Mouse (Mus musculus) thymus, adult 2 months (tissue): Measurements from ENCODE around the gene Ddx25. TPM values are rescaled to one million over a fixed set of nuclear protein-coding genes. Genes with fewer than 3 reads are reported as not detected.
A peak's percentile ranks its signal among the peaks of the same experiment; 100 is the strongest.

ENCODE experiments used
- DNase-seq: peaks from one replicate; pipeline ENCODE4 v3.0.0; 2021
- H3K27ac ChIP-seq: fragments of 200-500 bp; 2 replicates; pipeline ENCODE4 v1.5.1; 2012; ENCODE audit warnings: low read length, control low read depth; ENCODE audit not compliant: control insufficient read depth, insufficient read depth
- H3K27me3 ChIP-seq: fragments of 200-500 bp; 2 replicates; pipeline ENCODE4 v1.6.1; 2012; ENCODE audit warnings: mild to moderate bottlenecking, low read length, moderate library complexity, mixed read lengths; ENCODE audit not compliant: control insufficient read depth, insufficient read depth
- H3K36me3 ChIP-seq: fragments of 200-500 bp; 2 replicates; pipeline ENCODE4 v1.6.1; 2012; ENCODE audit warnings: mild to moderate bottlenecking, low read length, moderate library complexity; ENCODE audit not compliant: control insufficient read depth, insufficient read depth
- H3K4me1 ChIP-seq: fragments of 200-500 bp; replicated peaks from 2 replicates; pipeline ENCODE4 v1.6.1; 2012; ENCODE audit warnings: low read length; ENCODE audit not compliant: control insufficient read depth, insufficient read depth
- H3K4me3 ChIP-seq: fragments of 200-500 bp; 2 replicates; pipeline ENCODE4 v1.5.1; 2012; ENCODE audit warnings: mild to moderate bottlenecking, low read length, control low read depth, moderate library complexity; ENCODE audit not compliant: control insufficient read depth, insufficient read depth
- CTCF ChIP-seq: fragments of 200-500 bp; IDR thresholded peaks from 2 replicates; pipeline ENCODE4 v1.5.1; 2012; ENCODE audit warnings: mild to moderate bottlenecking, control low read depth, low read length, moderate library complexity, borderline replicate concordance; ENCODE audit not compliant: control insufficient read depth, poor library complexity, insufficient read depth; ENCODE audit errors: extremely low read depth
- POLR2A ChIP-seq: fragments of 200-500 bp; IDR thresholded peaks from 2 replicates; pipeline ENCODE4 v1.6.1; 2012; ENCODE audit warnings: mild to moderate bottlenecking, low read length, control low read depth, moderate library complexity; ENCODE audit not compliant: control insufficient read depth, poor library complexity, insufficient read depth; ENCODE audit errors: extremely low read depth
- WGBS: fragments of 180-500 bp; shearing (Covaris S2); methylation state at CpG from one replicate; pipeline ENCODE4 v1.1.7; 2018; 5-methylcytosine and 5-hydroxymethylcytosine counted together
- polyA plus RNA-seq: library from polyadenylated mRNA; depleted of rRNA; stranded (reverse); fragments of >200 nt; gene quantifications from 2 replicates; pipeline ENCODE4 v1.2.3, GENCODE M21; 2012

Gene Ddx25
- polyA plus RNA-seq, 1 experiment: 0.03 TPM

DNA sequence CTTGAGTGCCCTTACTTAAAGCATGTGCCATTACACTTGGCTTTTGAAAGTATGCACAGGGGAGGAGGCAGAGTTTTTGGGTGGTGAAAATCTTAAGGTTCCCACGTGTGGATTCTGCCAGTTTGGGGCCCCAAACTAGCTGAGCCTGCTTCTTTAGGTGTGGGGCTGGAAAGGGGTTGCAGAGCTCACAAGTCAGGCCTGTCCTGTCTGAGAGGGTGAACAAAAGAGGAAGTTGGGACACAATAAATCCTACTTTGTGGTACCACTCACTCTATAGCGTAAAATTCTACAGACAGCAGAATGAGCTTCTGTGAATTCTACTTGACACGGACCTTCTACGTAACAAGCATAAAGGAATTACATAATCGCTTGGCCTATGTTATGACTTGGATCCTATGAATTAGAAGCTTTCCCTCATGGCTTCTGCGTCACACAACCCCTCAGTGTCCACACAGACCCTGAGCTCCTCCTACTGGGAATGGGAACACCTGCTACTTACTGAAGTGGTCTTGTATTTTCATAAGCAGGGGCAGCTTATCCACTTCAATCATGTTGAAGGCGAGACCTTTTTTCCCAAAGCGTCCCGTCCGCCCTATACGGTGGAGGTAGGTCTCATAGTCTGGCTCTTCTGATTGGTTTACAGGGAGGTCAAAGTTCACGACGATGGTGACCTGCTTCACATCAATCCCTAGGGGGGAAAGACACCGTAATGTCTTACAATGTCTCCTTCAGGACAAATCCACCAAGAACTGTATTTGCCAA, 15.0 kb downstream of the Ddx25 start:
- 77% methylated on average over 14 of the region's 14 CpGs for WGBS
- TF ChIP-seq CTCF: no peak
- no peak for TF ChIP-seq POLR2A

DNA sequence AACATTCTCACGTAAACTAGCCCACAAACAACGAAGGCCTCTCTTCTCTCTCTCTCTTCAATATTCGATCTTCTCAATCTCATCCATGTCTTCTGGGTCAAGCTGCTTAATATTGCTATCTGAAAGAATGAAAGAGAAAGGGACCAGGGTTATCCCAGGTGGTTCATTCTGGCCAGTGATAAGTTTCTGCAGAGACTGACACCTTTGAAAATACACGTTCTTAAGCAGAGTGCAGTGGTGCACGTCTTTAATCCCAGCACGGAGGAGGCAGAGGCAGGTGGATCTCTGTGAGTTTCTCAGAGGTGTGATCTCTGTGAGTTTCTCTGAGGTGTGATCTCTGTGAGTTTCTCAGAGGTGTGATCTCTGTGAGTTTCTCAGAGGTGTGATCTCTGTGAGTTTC, 16.4 kb downstream of the Ddx25 start:
- TF ChIP-seq POLR2A (no peak), CTCF (no peak)
- Histone ChIP-seq H3K27me3 (no peaks in the 10 kb centered on the region), H3K4me3 (no peak overlapping the region), H3K36me3 (no peaks in the 10 kb centered on the region), H3K27ac (no peak overlapping the region), H3K4me1 (0 out of 2 replicates have a peak, but pooled peaks cover 2% of the 10 kb centered on the region)
- no peak for DNase-seq
- 83% methylated on average over 6 of the region's 6 CpGs for WGBS

More for the DNA sequence above, 15.0 kb downstream of the Ddx25 start:
- Histone ChIP-seq H3K4me3 (no peak overlapping the region), H3K27ac (no peak overlapping the region), H3K27me3 (no peaks in the 10 kb centered on the region), H3K36me3 (no peaks in the 10 kb centered on the region), H3K4me1 (0 out of 2 replicates have a peak, but pooled peaks cover 3% of the 10 kb centered on the region)
- no peak for DNase-seq

DNA sequence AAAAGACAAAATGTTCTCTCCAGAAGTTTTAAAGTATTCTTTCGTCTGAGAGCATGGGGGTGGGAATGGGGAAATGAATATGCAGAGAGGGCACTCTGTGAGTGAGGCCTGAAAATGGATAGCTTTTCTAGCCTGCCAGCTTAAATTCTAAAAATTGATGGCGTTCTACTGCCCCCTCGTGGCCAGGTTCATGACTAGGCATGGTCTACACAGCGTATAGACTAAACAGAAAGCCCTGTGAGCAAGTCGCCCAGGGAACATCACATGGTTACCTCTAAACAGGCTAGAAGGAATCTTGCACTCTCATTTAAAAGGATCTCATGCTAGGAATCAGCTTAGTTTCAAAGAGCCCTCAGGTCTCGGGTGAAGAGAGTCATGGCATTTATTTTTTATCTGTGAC, 16.8 kb downstream of the Ddx25 start:
- H3K36me3 ChIP-seq: no peaks in the 10 kb centered on the region
- H3K27me3 ChIP-seq: no peaks in the 10 kb centered on the region
- no peak overlapping the region for H3K27ac ChIP-seq
- TF ChIP-seq CTCF: no peak
- no peak for TF ChIP-seq POLR2A
- WGBS: 15% methylated on average over 6 of the region's 6 CpGs
- DNase-seq: peak; percentile 75
- no peak overlapping the region for H3K4me3 ChIP-seq
- H3K4me1 ChIP-seq: no peaks in the 10 kb centered on the region

DNA sequence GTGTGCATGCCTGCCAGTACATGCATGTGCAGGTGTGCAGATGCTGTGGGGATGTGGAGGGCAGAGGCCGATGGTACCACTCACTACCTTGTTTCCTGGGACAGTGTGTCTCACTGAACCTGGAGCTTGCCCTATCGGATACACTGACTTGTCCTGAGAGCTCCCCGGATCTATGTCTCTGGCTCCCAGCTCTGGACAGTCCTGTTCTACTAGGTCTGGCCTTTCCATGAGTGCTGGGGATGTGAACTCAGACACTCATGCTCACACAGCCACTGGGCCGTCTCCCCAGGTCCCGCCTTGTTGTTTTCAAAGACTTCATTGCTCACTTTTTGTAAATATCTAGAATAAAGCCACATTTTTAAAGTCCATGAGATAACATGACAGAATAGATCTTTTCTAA, 17.3 kb downstream of the Ddx25 start:
- H3K27me3 ChIP-seq: no peaks in the 10 kb centered on the region
- H3K36me3 ChIP-seq: no peaks in the 10 kb centered on the region
- no peak for DNase-seq
- H3K4me3 ChIP-seq: no peak overlapping the region
- TF ChIP-seq CTCF: no peak
- no peak for TF ChIP-seq POLR2A
- no peaks in the 10 kb centered on the region for H3K4me1 ChIP-seq
- 91% methylated on average over 5 of the region's 5 CpGs for WGBS
- H3K27ac ChIP-seq: no peak overlapping the region

DNA sequence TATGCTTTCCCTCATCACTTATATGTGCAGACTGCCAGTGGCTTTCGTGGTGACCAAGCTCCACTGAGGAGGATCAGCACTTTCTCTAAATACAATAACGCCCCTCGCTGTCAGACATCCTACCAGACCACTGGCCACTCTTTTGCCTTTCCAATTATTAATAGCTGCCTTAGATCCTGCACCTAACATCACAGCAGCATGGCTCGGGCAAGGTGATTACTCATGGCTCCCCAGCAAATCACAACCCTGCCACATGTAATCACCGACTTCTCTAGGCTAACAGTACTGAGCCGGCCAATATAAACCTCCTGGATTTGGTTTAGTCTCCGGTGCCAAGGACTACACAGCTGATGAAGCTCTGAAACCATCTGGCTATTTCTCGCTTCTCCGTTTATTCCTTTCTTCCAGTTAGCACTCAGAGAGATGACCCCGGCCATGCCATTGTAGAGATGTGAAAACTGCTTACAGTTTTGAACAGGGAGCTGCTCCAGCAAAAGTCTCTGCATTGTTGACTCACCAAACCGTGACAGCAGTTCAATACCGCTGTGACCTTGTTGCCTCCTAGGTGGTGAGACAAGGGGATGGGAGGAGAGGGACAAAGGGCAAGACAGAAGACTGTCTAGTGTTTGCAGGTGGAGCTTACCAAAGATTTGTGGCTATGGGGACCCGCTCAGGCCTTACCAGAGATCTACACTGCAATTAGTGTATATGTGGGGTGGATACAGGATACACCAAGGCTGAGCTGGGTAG, 19.2 kb downstream of the Ddx25 start:
- Histone ChIP-seq H3K27me3 (no peaks in the 10 kb centered on the region), H3K36me3 (no peaks in the 10 kb centered on the region), H3K4me1 (no peaks in the 10 kb centered on the region), H3K27ac (no peak overlapping the region), H3K4me3 (no peak overlapping the region)
- WGBS: 95% methylated on average over 13 of the region's 13 CpGs
- DNase-seq: no peak
- TF ChIP-seq POLR2A (no peak), CTCF (no peak)

DNA sequence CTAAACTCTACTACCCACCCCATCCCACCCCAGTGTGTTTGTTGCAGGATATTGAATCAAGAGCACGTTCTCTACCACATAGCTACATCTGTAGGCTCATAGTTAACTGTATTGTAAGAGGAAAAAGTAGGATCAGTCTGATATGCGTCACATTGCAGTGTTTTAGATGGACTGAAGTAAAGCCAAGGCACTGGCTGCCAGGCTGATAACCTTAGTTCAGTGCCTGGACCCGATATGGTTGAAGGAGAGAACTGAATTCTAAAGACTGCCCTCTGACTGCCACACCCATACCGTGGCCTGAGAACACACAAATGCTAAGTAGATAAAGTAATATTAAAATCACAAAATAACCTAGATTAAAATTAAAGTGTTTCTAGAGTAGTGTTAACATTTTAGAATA, 22.5 kb downstream of the Ddx25 start:
- no peak overlapping the region for H3K4me3 ChIP-seq
- DNase-seq: no peak
- WGBS: 93% methylated on average over 4 of the region's 4 CpGs
- no peak overlapping the region for H3K27ac ChIP-seq
- H3K27me3 ChIP-seq: no peaks in the 10 kb centered on the region
- H3K36me3 ChIP-seq: no peaks in the 10 kb centered on the region
- H3K4me1 ChIP-seq: no peaks in the 10 kb centered on the region
- TF ChIP-seq CTCF (no peak), POLR2A (no peak)
